Mouse (Mus musculus): ENCODE results near the gene Agpat2. TPM values are rescaled to one million over a fixed set of nuclear protein-coding genes. Genes with fewer than 3 reads are reported as not detected.

The Agpat2 gene
- polyA plus RNA-seq, 1 experiment from 2014 or later: 10.2 TPM

DNA sequence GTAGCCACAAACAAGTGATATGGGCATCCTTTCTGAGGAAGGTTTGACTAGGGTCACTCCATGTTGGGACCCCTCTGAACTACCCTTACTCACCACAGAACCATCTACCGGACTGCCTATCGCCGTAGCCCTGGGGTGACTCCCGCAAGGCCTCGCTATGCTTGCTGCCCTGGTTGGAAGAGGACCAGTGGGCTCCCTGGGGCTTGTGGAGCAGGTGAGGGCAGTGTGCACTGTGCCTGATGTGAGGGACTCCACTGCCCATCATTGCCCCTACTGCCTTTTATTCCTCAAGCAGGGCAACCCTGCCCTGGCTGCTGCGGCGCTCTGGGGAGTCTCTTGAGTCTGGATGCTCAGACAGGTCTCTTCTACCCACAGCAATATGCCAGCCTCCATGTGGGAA, 13.9 kb downstream of the Agpat2 start:
- Histone ChIP-seq H3K4me1 (peaks cover 33% of the 10 kb centered on the region), H3K9me3 (no peaks in the 10 kb centered on the region), H3K27ac (no peak overlapping the region), H3K4me3 (no peak overlapping the region), H3K27me3 (ENCODE audit: poor library complexity, severe bottlenecking) (peaks cover 5% of the 10 kb centered on the region; the same call in 1 of the 2 replicates), H3K36me3 (replicated peaks) (peaks cover 16% of the 10 kb centered on the region; the same call in 1 of the 2 replicates)
- DNase-seq (ENCODE audit: extremely low spot score, low spot score): no peak
- WGBS: 94% methylated on average over 7 of the region's 7 CpGs

DNA sequence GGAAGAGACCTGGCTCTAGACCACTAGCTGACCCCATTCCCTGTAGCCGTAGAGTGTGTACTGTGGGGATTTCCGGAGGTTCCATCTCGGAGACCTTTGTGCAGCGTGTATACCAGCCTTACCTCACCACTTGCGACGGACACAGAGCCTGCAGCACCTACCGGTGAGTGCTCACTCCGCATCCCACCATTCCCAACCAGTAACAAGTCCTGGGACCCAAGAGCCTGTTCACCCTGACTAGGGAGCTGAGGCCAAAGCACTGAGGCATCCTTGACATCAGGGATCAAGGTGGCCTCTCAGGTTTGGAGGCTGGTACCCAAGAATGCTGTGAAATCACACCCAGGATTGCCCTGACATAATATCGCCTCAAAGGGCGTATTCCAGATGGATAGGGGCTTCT, 14.9 kb downstream of the Agpat2 start:
- DNase-seq (ENCODE audit: extremely low spot score, low spot score): no peak
- 92% methylated on average over 10 of the region's 10 CpGs for WGBS
- no peak overlapping the region for H3K27ac ChIP-seq
- no peak overlapping the region for H3K4me3 ChIP-seq
- H3K4me1 ChIP-seq: peaks cover 33% of the 10 kb centered on the region
- H3K27me3 ChIP-seq (ENCODE audit: poor library complexity, severe bottlenecking): peaks cover 9% of the 10 kb centered on the region; the same call in 1 of the 2 replicates
- H3K36me3 ChIP-seq (replicated peaks): peaks cover 10% of the 10 kb centered on the region; the same call in 1 of the 2 replicates
- no peaks in the 10 kb centered on the region for H3K9me3 ChIP-seq

DNA sequence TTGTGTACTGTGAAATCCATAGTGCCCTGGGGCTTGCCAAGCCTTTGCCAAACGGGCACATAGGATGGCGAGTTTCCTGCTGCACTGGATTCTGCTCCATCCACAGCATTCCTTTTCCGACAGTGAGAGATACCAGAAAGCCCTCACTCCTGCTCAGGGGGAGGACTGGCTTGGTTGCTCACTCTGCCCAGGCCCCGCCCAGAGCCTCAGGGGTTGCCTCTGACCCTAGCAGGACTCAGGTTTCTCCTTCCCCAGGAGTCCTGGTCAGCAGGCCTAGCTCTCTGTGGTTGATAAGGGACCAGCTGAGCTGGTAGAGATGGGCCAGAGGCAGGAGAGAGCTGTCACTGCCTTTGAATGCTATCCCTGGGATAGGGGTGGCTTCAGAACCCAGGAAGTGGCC, 15.6 kb downstream of the Agpat2 start:
- 46% methylated on average over 4 of the region's 4 CpGs for WGBS
- Histone ChIP-seq H3K4me3 (peak overlapping the region; percentile 66; the same call in 1 of the 2 replicates), H3K4me1 (peaks cover 35% of the 10 kb centered on the region), H3K9me3 (no peaks in the 10 kb centered on the region), H3K27ac (peak overlapping the region; percentile 40; the same call in 1 of the 2 replicates), H3K27me3 (ENCODE audit: poor library complexity, severe bottlenecking) (peaks cover 9% of the 10 kb centered on the region; the same call in 1 of the 2 replicates), H3K36me3 (replicated peaks) (peaks cover 7% of the 10 kb centered on the region; the same call in 1 of the 2 replicates)
- DNase-seq (ENCODE audit: extremely low spot score, low spot score): no peak

DNA sequence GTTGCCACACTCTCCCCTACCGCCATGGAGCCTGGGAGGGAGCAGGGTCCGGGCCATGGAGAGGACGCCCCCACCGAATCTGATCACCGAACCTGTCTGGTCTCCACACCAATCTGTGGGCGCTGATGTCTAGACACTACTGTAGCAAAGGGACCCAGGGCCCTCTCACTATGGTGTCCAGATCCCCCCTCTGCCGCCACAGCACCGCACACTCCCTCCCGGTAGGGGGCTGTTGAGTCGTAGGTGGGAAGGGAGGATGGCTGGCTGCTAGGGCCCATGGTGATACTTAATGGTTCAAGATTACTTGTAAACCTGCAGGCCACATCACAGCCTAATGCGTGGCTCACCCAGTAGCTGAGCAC, 17.2 kb downstream of the Agpat2 start:
- Histone ChIP-seq H3K27ac (peak overlapping the region; percentile 88), H3K4me1 (peaks cover 38% of the 10 kb centered on the region), H3K9me3 (no peaks in the 10 kb centered on the region), H3K4me3 (peak overlapping the region; percentile 66), H3K36me3 (replicated peaks) (peaks cover 3% of the 10 kb centered on the region; the same call in 1 of the 2 replicates), H3K27me3 (ENCODE audit: poor library complexity, severe bottlenecking) (peaks cover 9% of the 10 kb centered on the region; the same call in 1 of the 2 replicates)
- WGBS: 5% methylated on average over 11 of the region's 11 CpGs
- no peak for DNase-seq (ENCODE audit: extremely low spot score, low spot score)

DNA sequence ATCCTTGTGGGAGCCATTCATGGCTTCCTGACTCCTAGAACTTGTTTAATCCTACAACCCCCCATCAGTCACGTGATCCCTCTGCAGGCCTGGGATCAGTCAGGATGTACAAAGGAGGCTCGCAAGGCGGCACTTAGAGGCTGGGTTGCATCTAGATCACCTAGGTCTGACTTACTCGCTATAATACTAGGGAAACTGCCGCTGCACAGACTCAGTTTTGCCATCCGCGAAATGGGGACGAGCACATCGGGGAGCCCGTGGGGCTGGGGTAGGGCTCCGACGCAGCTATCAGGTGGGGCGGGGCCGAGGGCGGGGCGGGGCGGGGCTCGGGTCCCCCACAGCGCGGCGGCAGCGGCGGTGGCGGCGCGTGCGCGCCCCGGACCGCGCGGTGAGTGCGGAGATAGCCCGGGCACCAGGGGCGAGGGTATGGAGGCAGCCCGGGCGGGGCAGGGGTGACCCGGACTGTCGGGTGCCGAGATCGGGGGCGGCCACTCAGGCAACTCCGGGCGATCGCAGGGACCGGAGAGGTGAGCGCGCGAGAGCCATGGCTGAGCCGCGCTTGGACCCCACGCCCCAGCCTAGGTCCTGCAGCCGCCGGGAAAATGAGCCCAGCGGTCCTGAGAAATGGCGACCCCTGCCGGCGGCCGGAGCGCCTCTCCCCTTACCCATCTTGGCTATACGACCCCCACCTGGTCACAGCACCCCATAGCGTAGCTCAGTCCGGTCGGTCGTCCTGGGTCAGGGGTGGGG, 17.7 kb downstream of the Agpat2 start, which contains the start of gene Gm20532:
TSS of gene Gm20532 (plus strand) at position 346 of the 750 bp plus-strand sequence.
- H3K4me1 ChIP-seq: peaks cover 38% of the 10 kb centered on the region
- WGBS: under 1% methylated on average over 65 of the region's 65 CpGs
- H3K4me3 ChIP-seq: peak within 1 kb of the TSS; percentile 66
- DNase-seq (ENCODE audit: extremely low spot score, low spot score): peak; percentile 86
- H3K27me3 ChIP-seq (ENCODE audit: poor library complexity, severe bottlenecking): peaks cover 9% of the 10 kb centered on the region; the same call in 1 of the 2 replicates
- H3K27ac ChIP-seq: peak within 1 kb of the TSS; percentile 88
- no peaks in the 10 kb centered on the region for H3K9me3 ChIP-seq
- peaks cover 3% of the 10 kb centered on the region; the same call in 1 of the 2 replicates for H3K36me3 ChIP-seq (replicated peaks)

DNA sequence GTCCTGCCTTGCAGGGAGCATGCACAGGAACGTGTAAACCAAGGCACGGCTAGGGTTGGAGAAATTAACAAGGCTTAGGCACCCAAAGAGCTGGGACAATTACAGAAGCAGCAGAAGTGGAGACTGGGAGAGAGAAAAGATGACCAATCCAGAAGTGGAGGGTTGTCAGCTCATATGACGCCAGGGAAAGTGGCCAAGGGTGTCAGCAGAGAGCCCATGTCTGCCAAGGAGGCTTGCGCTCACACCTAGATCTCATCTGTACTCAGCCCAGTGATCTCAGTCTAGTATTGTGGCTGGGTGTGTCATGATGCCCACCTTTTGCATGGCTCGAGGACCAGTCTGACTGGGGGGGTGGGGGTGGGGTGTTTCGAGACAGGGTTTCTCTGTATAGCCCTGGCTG, 18.5 kb downstream of the Agpat2 start:
- 70% methylated on average over 6 of the region's 6 CpGs for WGBS
- DNase-seq (ENCODE audit: extremely low spot score, low spot score): no peak
- Histone ChIP-seq H3K4me1 (peaks cover 38% of the 10 kb centered on the region), H3K27ac (peak overlapping the region; percentile 54), H3K36me3 (replicated peaks) (no peaks in the 10 kb centered on the region; the same call in 1 of the 2 replicates), H3K4me3 (peak overlapping the region; percentile 66), H3K27me3 (ENCODE audit: poor library complexity, severe bottlenecking) (peaks cover 9% of the 10 kb centered on the region; the same call in 1 of the 2 replicates), H3K9me3 (no peaks in the 10 kb centered on the region)

DNA sequence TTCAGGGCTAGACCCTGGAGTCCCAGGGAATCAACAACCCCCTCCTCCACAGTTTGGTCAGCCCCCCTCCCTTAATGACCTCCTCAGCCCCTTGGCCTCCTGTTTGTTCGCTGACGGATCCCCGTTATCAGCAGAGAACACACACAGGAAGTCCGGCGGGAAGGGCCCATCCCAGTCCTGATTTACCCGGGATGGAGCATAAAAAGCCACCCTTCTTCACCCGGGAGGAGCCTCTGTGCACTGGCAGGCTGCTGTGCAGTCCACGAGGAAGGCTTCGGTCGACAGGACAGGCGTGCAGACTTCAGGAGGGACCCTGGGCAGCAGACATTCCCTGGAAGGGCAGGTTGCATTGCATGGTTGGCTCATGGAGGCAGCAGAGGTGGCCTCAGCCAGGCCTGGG, 20.6 kb downstream of the Agpat2 start:
- Histone ChIP-seq H3K4me1 (peaks cover 39% of the 10 kb centered on the region), H3K4me3 (peak overlapping the region; percentile 36), H3K36me3 (replicated peaks) (no peaks in the 10 kb centered on the region), H3K27me3 (ENCODE audit: poor library complexity, severe bottlenecking) (peaks cover 9% of the 10 kb centered on the region; the same call in 1 of the 2 replicates), H3K27ac (peak overlapping the region; percentile 63), H3K9me3 (no peaks in the 10 kb centered on the region)
- 80% methylated on average over 11 of the region's 11 CpGs for WGBS
- no peak for DNase-seq (ENCODE audit: extremely low spot score, low spot score)

DNA sequence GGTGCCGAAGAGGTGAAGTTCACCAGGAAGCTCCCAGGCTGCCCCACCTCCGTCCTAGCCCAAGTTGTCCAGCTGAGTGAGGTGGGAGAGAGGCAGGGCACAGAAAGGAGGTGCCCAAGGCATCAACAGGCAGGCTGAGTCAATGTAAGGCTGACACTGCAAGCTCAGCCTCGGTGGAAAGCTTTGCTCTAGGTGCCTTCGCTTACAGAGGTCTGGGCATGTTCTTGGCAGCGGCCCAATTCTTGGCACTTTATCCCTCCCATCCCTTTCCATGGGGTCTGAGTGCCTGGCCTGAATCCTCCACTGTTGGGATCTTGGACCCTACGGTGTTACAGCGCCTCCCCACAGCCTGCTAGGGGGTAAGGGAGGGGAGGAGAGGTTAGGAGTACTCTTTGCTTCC, 21.5 kb downstream of the Agpat2 start:
- peak overlapping the region; percentile 63; the same call in 1 of the 2 replicates for H3K27ac ChIP-seq
- H3K4me3 ChIP-seq: no peak overlapping the region
- peaks cover 9% of the 10 kb centered on the region; the same call in 1 of the 2 replicates for H3K27me3 ChIP-seq (ENCODE audit: poor library complexity, severe bottlenecking)
- WGBS: 83% methylated on average over 7 of the region's 7 CpGs
- DNase-seq (ENCODE audit: extremely low spot score, low spot score): no peak
- H3K36me3 ChIP-seq (replicated peaks): no peaks in the 10 kb centered on the region
- H3K9me3 ChIP-seq: no peaks in the 10 kb centered on the region
- H3K4me1 ChIP-seq: peaks cover 39% of the 10 kb centered on the region

DNA sequence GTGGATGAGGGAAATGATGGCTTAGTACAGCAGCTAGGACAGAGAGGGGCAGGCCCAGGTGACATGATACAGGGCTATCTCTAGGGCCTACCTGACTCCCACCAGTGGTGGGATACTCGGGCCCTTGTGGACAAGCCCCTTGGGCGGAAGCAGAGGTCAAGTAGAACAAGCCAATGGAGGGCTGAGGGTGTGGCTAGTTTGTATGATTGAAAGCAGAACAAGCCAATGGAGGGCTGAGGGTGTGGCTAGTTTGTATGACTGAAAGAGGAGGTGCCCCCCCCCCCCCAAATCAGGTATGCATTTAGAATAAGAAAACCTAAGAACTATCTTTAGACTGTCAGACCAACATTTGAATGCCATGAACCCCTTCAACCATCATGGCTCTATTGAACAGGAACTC, 22.0 kb downstream of the Agpat2 start:
- no peak for DNase-seq (ENCODE audit: extremely low spot score, low spot score)
- Histone ChIP-seq H3K36me3 (replicated peaks) (no peaks in the 10 kb centered on the region), H3K9me3 (no peaks in the 10 kb centered on the region), H3K27ac (no peak overlapping the region), H3K4me3 (no peak overlapping the region), H3K27me3 (ENCODE audit: poor library complexity, severe bottlenecking) (peaks cover 9% of the 10 kb centered on the region; the same call in 1 of the 2 replicates), H3K4me1 (peaks cover 39% of the 10 kb centered on the region)
- 67% methylated on average over 2 of the region's 2 CpGs for WGBS

DNA sequence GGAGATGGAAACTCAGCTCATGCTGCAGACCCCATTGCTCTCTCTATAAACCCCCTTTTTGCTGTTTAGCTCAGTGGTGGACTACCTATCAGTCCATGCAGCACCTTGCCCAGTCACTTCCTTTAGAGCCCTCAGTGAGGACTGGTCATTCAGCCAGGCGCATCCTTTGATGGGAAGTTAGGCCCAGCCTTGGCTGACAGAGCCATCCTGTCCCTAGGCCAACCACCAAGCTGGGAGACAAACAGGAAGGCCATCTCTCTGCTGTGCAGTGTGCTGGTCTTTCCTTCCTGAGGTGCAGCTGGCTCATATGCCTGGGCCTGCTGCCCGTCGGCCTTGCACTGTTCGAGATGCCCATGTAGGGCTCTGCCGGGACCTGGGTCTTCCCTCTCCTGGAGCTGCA, 23.5 kb downstream of the Agpat2 start:
- H3K9me3 ChIP-seq: no peaks in the 10 kb centered on the region
- no peak overlapping the region for H3K4me3 ChIP-seq
- 0 out of 2 replicates have a peak overlapping the region, but pooled peaks have one; percentile 40 for H3K27ac ChIP-seq
- peaks cover 8% of the 10 kb centered on the region; the same call in 1 of the 2 replicates for H3K27me3 ChIP-seq (ENCODE audit: poor library complexity, severe bottlenecking)
- no peaks in the 10 kb centered on the region for H3K36me3 ChIP-seq (replicated peaks)
- DNase-seq (ENCODE audit: extremely low spot score, low spot score): no peak
- 90% methylated on average over 5 of the region's 5 CpGs for WGBS
- H3K4me1 ChIP-seq: peaks cover 42% of the 10 kb centered on the region

DNA sequence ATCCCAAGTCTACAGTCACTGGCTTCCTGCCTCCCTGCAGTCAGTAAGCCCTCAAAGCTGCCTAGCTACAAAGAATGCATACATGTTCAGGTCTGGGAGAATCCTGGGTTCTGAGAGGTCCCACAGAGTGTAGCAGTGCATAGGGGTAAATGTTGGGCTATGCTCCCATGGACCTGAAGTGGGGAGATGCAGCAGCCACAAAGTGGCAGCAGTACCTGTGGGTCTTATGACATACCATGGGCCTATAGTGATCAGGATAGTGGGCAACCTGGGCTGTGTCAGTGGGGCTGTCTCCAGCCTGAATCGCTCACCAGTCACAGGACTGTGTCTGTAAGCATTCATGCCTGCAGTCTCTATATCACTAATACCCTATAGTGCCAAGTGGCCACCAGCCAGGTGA, 24.5 kb downstream of the Agpat2 start, which contains the start of gene Egfl7:
TSS of gene Egfl7 (plus strand) at position 301 of the 400 bp plus-strand sequence.
- peak within 1 kb of the TSS; percentile 78 for H3K27ac ChIP-seq
- WGBS: 95% methylated on average over 1 of the region's 1 CpGs
- H3K4me1 ChIP-seq: peaks cover 53% of the 10 kb centered on the region

DNA sequence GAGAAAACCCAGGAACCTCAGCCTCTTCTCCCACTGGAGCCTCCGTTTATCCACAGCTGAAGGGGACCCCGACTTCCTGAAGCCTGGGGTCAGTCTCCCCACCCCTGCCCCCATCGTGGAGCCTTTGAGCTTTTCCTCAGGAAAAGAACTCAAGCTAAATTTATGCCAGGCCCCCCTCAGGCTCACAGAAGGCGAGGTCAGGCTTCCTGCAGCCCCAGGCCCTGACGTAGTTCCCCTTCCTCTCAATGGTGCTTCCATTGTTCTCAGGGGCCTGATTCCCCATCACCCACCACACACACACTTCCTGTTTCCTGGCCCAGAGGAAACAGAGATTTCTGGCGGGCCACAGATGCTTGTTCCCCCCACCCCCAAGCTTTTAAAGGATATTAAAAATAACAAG, 25.8 kb downstream of the Agpat2 start:
- WGBS: 47% methylated on average over 6 of the region's 6 CpGs
- Histone ChIP-seq H3K4me3 (no peak overlapping the region), H3K4me1 (peaks cover 62% of the 10 kb centered on the region), H3K9me3 (no peaks in the 10 kb centered on the region), H3K27ac (peak overlapping the region; percentile 78), H3K27me3 (ENCODE audit: poor library complexity, severe bottlenecking) (no peaks in the 10 kb centered on the region), H3K36me3 (replicated peaks) (no peaks in the 10 kb centered on the region)
- no peak for DNase-seq (ENCODE audit: extremely low spot score, low spot score)

More for the DNA sequence above, 24.5 kb downstream of the Agpat2 start, which contains the start of gene Egfl7:
- Histone ChIP-seq H3K36me3 (replicated peaks) (no peaks in the 10 kb centered on the region), H3K4me3 (no peak within 1 kb of the TSS), H3K27me3 (ENCODE audit: poor library complexity, severe bottlenecking) (no peaks in the 10 kb centered on the region), H3K9me3 (no peaks in the 10 kb centered on the region)
- no peak for DNase-seq (ENCODE audit: extremely low spot score, low spot score)

DNA sequence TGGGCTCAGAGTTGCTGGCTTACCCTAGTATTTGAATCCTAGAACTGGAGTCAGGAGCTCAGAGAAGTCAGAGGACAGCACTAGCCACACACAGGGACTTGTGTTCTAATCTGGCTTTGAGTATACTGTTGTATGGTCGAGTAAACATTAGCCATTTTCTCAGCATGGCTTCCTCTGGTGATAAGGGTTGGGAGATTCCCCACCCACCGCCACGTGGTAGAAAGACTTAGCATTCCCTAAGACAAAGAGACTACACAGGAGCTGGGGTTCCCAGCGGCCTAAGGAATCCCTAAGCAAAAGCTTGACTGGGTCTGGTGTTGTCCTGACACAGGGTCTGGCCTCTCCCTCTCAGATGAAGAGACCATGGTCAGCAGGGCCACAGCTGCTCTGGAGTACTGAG, 27.8 kb downstream of the Agpat2 start:
- no peaks in the 10 kb centered on the region for H3K9me3 ChIP-seq
- peaks cover 67% of the 10 kb centered on the region for H3K4me1 ChIP-seq
- no peaks in the 10 kb centered on the region for H3K27me3 ChIP-seq (ENCODE audit: poor library complexity, severe bottlenecking)
- H3K4me3 ChIP-seq: no peak overlapping the region
- WGBS: 43% methylated on average over 4 of the region's 4 CpGs
- peak overlapping the region; percentile 78 for H3K27ac ChIP-seq
- no peak for DNase-seq (ENCODE audit: extremely low spot score, low spot score)
- H3K36me3 ChIP-seq (replicated peaks): no peaks in the 10 kb centered on the region

Measured in forebrain, embryonic 10.5 days (tissue).